ENCODE assay signal across 1 mouse cellular context in genomic region chr1:66960536-66961243, GRCm38 (mm10).
TF ChIP-seq lines count a peak whose summit lies in the region.

No protein-coding gene starts in this region.

TF ChIP-seq in CH12.LX, 34 proteins besides CTCF, POLR2A, EP300 and RAD21 (continued from another document):
- TF ChIP-seq MAX (IDR thresholded peaks at IDR 0.05; ENCODE audit: low read length) (no peak), ETS1 (conservative IDR thresholded peaks at IDR 0.05; ENCODE audit: low read depth, low read length) (no peak), PAX5 (IDR thresholded peaks at IDR 0.05; ENCODE audit: low read length) (no peak), MEF2A (IDR thresholded peaks at IDR 0.05; ENCODE audit: borderline replicate concordance, low read depth, low read length) (no peak)
